Mouse (Mus musculus) spleen, postnatal 4 days (tissue): ENCODE measurements around the gene Csdc2.

Experiments used
- DNase-seq, 2 experiments: peaks; one replicate each; pipeline ENCODE4 v3.0.0; 2022; ENCODE audit warnings: low spot score in 2 of 2

The Csdc2 gene

GRCm38 (mm10) chr15:81925760-81926445 is 10.7 kb upstream of the Csdc2 start, which contains the start of gene Polr3h:
Gene Polr3h (minus strand): TSS chr15:81926240.
- DNase-seq, result peak; percentile 96

- DNase-seq, result no peak
Measured at GRCm38 (mm10) chr15:81926446-81926822, 10.1 kb upstream of the Csdc2 start.

GRCm38 (mm10) chr15:81927741-81928140 is 8.8 kb upstream of the Csdc2 start:
- no peak for DNase-seq

GRCm38 (mm10) chr15:81928277-81928676 is 8.3 kb upstream of the Csdc2 start:
- peak in 1 of 2 experiments; percentile 35 for DNase-seq

GRCm38 (mm10) chr15:81932951-81933470 is 3.5 kb upstream of the Csdc2 start:
- peak in 1 of 2 experiments; percentile 42 for DNase-seq

GRCm38 (mm10) chr15:81933986-81934385 is 2.6 kb upstream of the Csdc2 start:
- no peak for DNase-seq

- no peak for DNase-seq
Measured at GRCm38 (mm10) chr15:81935869-81936637, 506 bp upstream of the Csdc2 start.

GRCm38 (mm10) chr15:81937098-81937972 is 776 bp downstream of the Csdc2 start:
- DNase-seq, result no peak

- no peak for DNase-seq
Measured at GRCm38 (mm10) chr15:81938246-81938645, 1.7 kb downstream of the Csdc2 start.

GRCm38 (mm10) chr15:81939157-81939715 is 2.7 kb downstream of the Csdc2 start:
- peak in 1 of 2 experiments; percentile 55 for DNase-seq

GRCm38 (mm10) chr15:81939774-81940173 is 3.2 kb downstream of the Csdc2 start:
- DNase-seq, result no peak

GRCm38 (mm10) chr15:81940219-81940618 is 3.7 kb downstream of the Csdc2 start:
- DNase-seq, result peak in 1 of 2 experiments; percentile 47

- DNase-seq, result peak in 1 of 2 experiments; percentile 54
Measured at GRCm38 (mm10) chr15:81941010-81941409, 4.5 kb downstream of the Csdc2 start.

GRCm38 (mm10) chr15:81943176-81943749 is 6.7 kb downstream of the Csdc2 start:
- peak in 1 of 2 experiments; percentile 52 for DNase-seq

GRCm38 (mm10) chr15:81949076-81949475 is 12.5 kb downstream of the Csdc2 start:
- DNase-seq, result peak in 1 of 2 experiments; percentile 59

- DNase-seq, result peak in 1 of 2 experiments; percentile 56
Measured at GRCm38 (mm10) chr15:81949476-81950131, 13.0 kb downstream of the Csdc2 start.

- no peak for DNase-seq
Measured at GRCm38 (mm10) chr15:81950716-81951115, 14.2 kb downstream of the Csdc2 start.

- peak in 1 of 2 experiments; percentile 56 for DNase-seq
Measured at GRCm38 (mm10) chr15:81951159-81951558, 14.6 kb downstream of the Csdc2 start.

GRCm38 (mm10) chr15:81952310-81952709 is 15.8 kb downstream of the Csdc2 start:
- DNase-seq, result no peak

- DNase-seq, result no peak
Measured at GRCm38 (mm10) chr15:81954151-81954583, 17.6 kb downstream of the Csdc2 start.
